Mouse (Mus musculus) embryo, embryonic 10 days (tissue): ENCODE results near the gene Lipt2.

Experiments
- DNase-seq: peaks from one replicate; pipeline ENCODE4 v3.0.0-alpha.2; 2015; ENCODE audit warnings: low spot score

Gene Lipt2

GRCm38 (mm10) chr7:100159105-100159841 is at the start of gene Lipt2:
Lipt2 (plus strand) TSS chr7:100159277.
- DNase-seq = peak; percentile 94

- no peak for DNase-seq
Measured at GRCm38 (mm10) chr7:100111506-100111905, 47.6 kb upstream of the Lipt2 start.

GRCm38 (mm10) chr7:100113821-100114220 is 45.3 kb upstream of the Lipt2 start:
- no peak for DNase-seq

GRCm38 (mm10) chr7:100114279-100114678 is 44.8 kb upstream of the Lipt2 start:
- DNase-seq = no peak

GRCm38 (mm10) chr7:100120791-100121261 is 38.3 kb upstream of the Lipt2 start:
- peak; percentile 45 for DNase-seq

GRCm38 (mm10) chr7:100121376-100121789 is 37.7 kb upstream of the Lipt2 start, which contains the start of gene Pold3:
Pold3 (minus strand) TSS chr7:100121565.
- DNase-seq = peak; percentile 98

- DNase-seq = peak; percentile 73
Measured at GRCm38 (mm10) chr7:100123486-100123885, 35.6 kb upstream of the Lipt2 start.

GRCm38 (mm10) chr7:100124211-100124610 is 34.9 kb upstream of the Lipt2 start:
- no peak for DNase-seq

GRCm38 (mm10) chr7:100125166-100125565 is 33.9 kb upstream of the Lipt2 start:
- no peak for DNase-seq

- no peak for DNase-seq
Measured at GRCm38 (mm10) chr7:100126514-100126913, 32.6 kb upstream of the Lipt2 start.

- no peak for DNase-seq
Measured at GRCm38 (mm10) chr7:100128262-100129041, 30.6 kb upstream of the Lipt2 start.

GRCm38 (mm10) chr7:100130592-100130991 is 28.5 kb upstream of the Lipt2 start:
- no peak for DNase-seq

- no peak for DNase-seq
Measured at GRCm38 (mm10) chr7:100132379-100132778, 26.7 kb upstream of the Lipt2 start.

- DNase-seq = no peak
Measured at GRCm38 (mm10) chr7:100137038-100137437, 22.0 kb upstream of the Lipt2 start.

- no peak for DNase-seq
Measured at GRCm38 (mm10) chr7:100138075-100138474, 21.0 kb upstream of the Lipt2 start.

- DNase-seq = no peak
Measured at GRCm38 (mm10) chr7:100140591-100140990, 18.5 kb upstream of the Lipt2 start.

GRCm38 (mm10) chr7:100148586-100148985 is 10.5 kb upstream of the Lipt2 start:
- no peak for DNase-seq

- DNase-seq = no peak
Measured at GRCm38 (mm10) chr7:100150086-100150485, 9.0 kb upstream of the Lipt2 start.

- DNase-seq = no peak
Measured at GRCm38 (mm10) chr7:100150626-100151025, 8.5 kb upstream of the Lipt2 start.

- no peak for DNase-seq
Measured at GRCm38 (mm10) chr7:100157669-100158068, 1.4 kb upstream of the Lipt2 start.

- DNase-seq = no peak
Measured at GRCm38 (mm10) chr7:100160006-100160405, 929 bp downstream of the Lipt2 start.

- no peak for DNase-seq
Measured at GRCm38 (mm10) chr7:100163506-100163905, 4.4 kb downstream of the Lipt2 start.

GRCm38 (mm10) chr7:100168654-100169053 is 9.6 kb downstream of the Lipt2 start:
- no peak for DNase-seq
